Mouse (Mus musculus) stomach, postnatal 0 days (tissue): ENCODE measurements around the gene Il6st. TPM values are rescaled to one million over a fixed set of nuclear protein-coding genes. Genes with fewer than 3 reads are reported as not detected.
"Not testable (repeated sequence)": the region's sequence is repeated elsewhere in the genome, so short reads cannot be mapped to it uniquely, and the experiment has no call there.

Experiments
- ATAC-seq: fragments of 200-750 bp; cut with Nextera tagmentation; 2 replicates; pipeline ENCODE4 v1.8.0; 2017; ENCODE audit not compliant: low FRiP score, low TSS enrichment
- DNase-seq: peaks from one replicate; pipeline ENCODE4 v3.0.0-alpha.2; 2016; ENCODE audit warnings: low spot score
- H3K27ac ChIP-seq: fragments of 300-500 bp; sonication (generic); replicated peaks from 2 replicates; pipeline ENCODE4 v1.5.1; 2014; ENCODE audit warnings: mild to moderate bottlenecking, control low read depth
- H3K27me3 ChIP-seq: fragments of 300-500 bp; sonication (generic); 2 replicates; pipeline ENCODE4 v1.6.1; 2014; ENCODE audit warnings: low read length; ENCODE audit not compliant: control insufficient read depth, insufficient read depth
- H3K36me3 ChIP-seq: fragments of 300-500 bp; sonication (generic); 2 replicates; pipeline ENCODE4 v1.6.1; 2014; ENCODE audit warnings: low read length, mixed read lengths; ENCODE audit not compliant: control insufficient read depth, insufficient read depth
- H3K4me1 ChIP-seq: fragments of 300-500 bp; sonication (generic); replicated peaks from 2 replicates; pipeline ENCODE4 v1.6.1; 2014; ENCODE audit warnings: antibody characterized with exemption; ENCODE audit not compliant: control insufficient read depth, insufficient read depth
- H3K4me2 ChIP-seq: fragments of 300-500 bp; sonication (generic); replicated peaks from 2 replicates; pipeline ENCODE4 v1.6.1; 2014; ENCODE audit warnings: low read depth, mild to moderate bottlenecking, control low read depth, moderate library complexity
- H3K4me3 ChIP-seq: fragments of 300-500 bp; sonication (generic); 2 replicates; pipeline ENCODE4 v1.5.1; 2014; ENCODE audit warnings: low read depth, low read length, control low read depth
- H3K9ac ChIP-seq: fragments of 300-500 bp; sonication (generic); 2 replicates; pipeline ENCODE4 v1.6.1; 2014; ENCODE audit warnings: mild to moderate bottlenecking, low read length, control low read depth, mixed read lengths
- H3K9me3 ChIP-seq: fragments of 300-500 bp; sonication (generic); 2 replicates; pipeline ENCODE4 v1.6.1; 2016; ENCODE audit warnings: low read length; ENCODE audit not compliant: control insufficient read depth
- CTCF ChIP-seq: IDR thresholded peaks from 2 replicates; pipeline ENCODE4 v1.5.1; 2016; ENCODE audit warnings: antibody characterized with exemption, low read depth, mild to moderate bottlenecking, moderate library complexity
- EP300 ChIP-seq: optimal IDR thresholded peaks from 2 replicates; pipeline ENCODE3; 2016; ENCODE audit warnings: antibody characterized with exemption
- WGBS: fragments of 180-500 bp; shearing (Covaris S2); extraction: QIAGEN DNeasy Blood & Tissue Kit; methylation state at CpG from one replicate; pipeline ENCODE4 v1.1.7; 2014; 5-methylcytosine and 5-hydroxymethylcytosine counted together
- polyA plus RNA-seq: library from polyadenylated mRNA; unstranded; fragments of >200 nt; fragmentation: Nextera tagmentation; extraction: Ambion mirVana; gene quantifications from 2 replicates; pipeline ENCODE4 v1.2.1, GENCODE M21; 2015

The Il6st gene
- polyA plus RNA-seq, 1 experiment from 2014 or later, result 25.8 TPM

- TF ChIP-seq CTCF (no peak), EP300 (no peak)
- H3K4me2 ChIP-seq, result no peak overlapping the region
- H3K27me3 ChIP-seq, result no peaks in the 10 kb centered on the region
- H3K4me1 ChIP-seq, result no peaks in the 10 kb centered on the region; the same call in 1 of the 2 replicates
- no peak overlapping the region for H3K27ac ChIP-seq
- H3K9ac ChIP-seq, result no peak overlapping the region
- H3K4me3 ChIP-seq, result no peak overlapping the region
- WGBS, result 96% methylated on average over 4 of the region's 4 CpGs
- no peak for ATAC-seq
- DNase-seq, result no peak
- no peaks in the 10 kb centered on the region for H3K9me3 ChIP-seq
- no peaks in the 10 kb centered on the region for H3K36me3 ChIP-seq
These were observed 45.3 kb upstream of the Il6st start for GRCm38 (mm10) chr13:112418595-112418994.

DNA sequence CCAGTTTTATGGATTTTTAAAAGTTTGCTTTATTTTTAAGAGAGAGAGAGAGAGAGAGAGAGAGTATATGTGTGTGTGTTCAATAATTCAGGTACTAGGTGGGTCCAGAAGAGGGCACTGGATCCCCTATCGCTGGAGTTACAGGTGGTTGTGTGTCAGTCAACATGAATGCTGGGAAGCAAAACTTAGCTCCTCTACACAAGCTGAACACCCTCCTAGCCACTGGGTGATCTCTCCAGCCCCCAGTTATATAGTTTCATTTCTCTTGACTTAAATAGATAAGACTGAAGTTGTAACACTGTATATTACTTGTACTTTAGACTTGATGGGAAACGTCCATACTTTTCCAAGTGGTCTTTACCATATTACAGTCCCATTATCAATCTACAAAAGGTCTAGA, 39.7 kb upstream of the Il6st start:
- 82% methylated on average over 2 of the region's 2 CpGs for WGBS
- H3K9me3 ChIP-seq, result no peaks in the 10 kb centered on the region
- H3K4me3 ChIP-seq, result no peak overlapping the region
- peak; percentile 31 for TF ChIP-seq CTCF
- no peak for TF ChIP-seq EP300
- H3K4me2 ChIP-seq, result no peak overlapping the region
- no peaks in the 10 kb centered on the region for H3K27me3 ChIP-seq
- DNase-seq (no peak), ATAC-seq (no peak)
- H3K9ac ChIP-seq, result no peak overlapping the region
- H3K4me1 ChIP-seq, result no peaks in the 10 kb centered on the region
- H3K27ac ChIP-seq, result no peak overlapping the region
- H3K36me3 ChIP-seq, result no peaks in the 10 kb centered on the region

DNA sequence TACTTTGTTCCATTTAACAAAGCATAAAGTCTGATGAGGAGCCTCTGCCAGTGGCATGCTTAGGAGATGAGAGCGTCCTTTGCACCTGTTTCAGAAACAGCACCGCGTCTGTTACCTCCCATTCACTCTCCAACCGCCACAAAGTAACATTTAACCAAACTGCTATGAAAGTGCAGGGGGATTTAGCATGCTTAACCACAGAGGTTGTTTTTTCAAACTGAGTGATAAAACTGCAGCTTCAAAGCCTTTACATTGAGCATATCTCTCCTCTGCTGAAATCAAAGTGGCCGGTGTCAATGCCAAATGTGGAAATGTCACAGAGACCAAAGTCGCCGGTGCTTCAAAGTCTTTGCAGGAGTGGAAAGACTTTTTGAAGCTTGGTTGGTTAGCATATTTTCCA, 39.2 kb upstream of the Il6st start:
- H3K36me3 ChIP-seq, result no peaks in the 10 kb centered on the region
- H3K4me1 ChIP-seq, result no peaks in the 10 kb centered on the region
- H3K27me3 ChIP-seq, result no peaks in the 10 kb centered on the region
- no peak overlapping the region for H3K4me2 ChIP-seq
- 81% methylated on average over 7 of the region's 7 CpGs for WGBS
- H3K27ac ChIP-seq, result no peak overlapping the region
- TF ChIP-seq CTCF (no peak), EP300 (no peak)
- no peak overlapping the region for H3K9ac ChIP-seq
- no peaks in the 10 kb centered on the region for H3K9me3 ChIP-seq
- DNase-seq, result no peak
- H3K4me3 ChIP-seq, result no peak overlapping the region
- ATAC-seq, result no peak

GRCm38 (mm10) chr13:112425181-112425654, 38.7 kb upstream of the Il6st start:
- H3K36me3 ChIP-seq, result no peaks in the 10 kb centered on the region
- peak; percentile 59; the same call in 1 of the 2 replicates for ATAC-seq
- no peak for TF ChIP-seq EP300
- no peaks in the 10 kb centered on the region for H3K9me3 ChIP-seq
- no peaks in the 10 kb centered on the region for H3K4me1 ChIP-seq
- H3K27ac ChIP-seq, result no peak overlapping the region
- 51% methylated on average over 8 of the region's 8 CpGs for WGBS
- H3K27me3 ChIP-seq, result no peaks in the 10 kb centered on the region
- H3K9ac ChIP-seq, result no peak overlapping the region
- H3K4me2 ChIP-seq, result no peak overlapping the region
- H3K4me3 ChIP-seq, result no peak overlapping the region
- DNase-seq, result no peak

GRCm38 (mm10) chr13:112426265-112427135, 37.4 kb upstream of the Il6st start:
- ATAC-seq (no peak), DNase-seq (no peak)
- Histone ChIP-seq H3K4me2 (no peak overlapping the region), H3K9ac (no peak overlapping the region), H3K27me3 (no peaks in the 10 kb centered on the region), H3K36me3 (no peaks in the 10 kb centered on the region), H3K4me3 (no peak overlapping the region), H3K9me3 (no peaks in the 10 kb centered on the region), H3K4me1 (no peaks in the 10 kb centered on the region), H3K27ac (no peak overlapping the region)
- TF ChIP-seq CTCF, result no peak
- no peak for TF ChIP-seq EP300
- WGBS, result 68% methylated on average over 13 of the region's 13 CpGs

- H3K36me3 ChIP-seq, H3K9me3 ChIP-seq, H3K9ac ChIP-seq, H3K27ac ChIP-seq, H3K4me1 ChIP-seq, ATAC-seq, DNase-seq, H3K27me3 ChIP-seq, H3K4me2 ChIP-seq, H3K4me3 ChIP-seq: not testable (repeated sequence)
- 95% methylated on average over 4 of the region's 4 CpGs for WGBS
These were observed 36.8 kb upstream of the Il6st start for GRCm38 (mm10) chr13:112427136-112427470.
